Mouse (Mus musculus) liver, embryonic 15.5 days (tissue): ENCODE results near the gene Pdzd2. TPM values are rescaled to one million over a fixed set of nuclear protein-coding genes. Genes with fewer than 3 reads are reported as not detected.

Source experiments
- ATAC-seq: fragments of 200-750 bp; cut with Nextera tagmentation; 2 replicates; pipeline ENCODE4 v1.8.0; 2017; ENCODE audit warnings: moderate number of reproducible peaks, mild to moderate bottlenecking, moderate library complexity; ENCODE audit not compliant: insufficient read depth
- H3K27ac ChIP-seq: fragments of 300-500 bp; sonication (generic); replicated peaks from 2 replicates; pipeline ENCODE4 v1.5.1; 2015; ENCODE audit warnings: mild to moderate bottlenecking, inconsistent platforms
- H3K27me3 ChIP-seq: fragments of 300-500 bp; sonication (generic); 2 replicates; pipeline ENCODE4 v1.6.1; 2015; ENCODE audit warnings: mild to moderate bottlenecking, inconsistent platforms
- H3K36me3 ChIP-seq: fragments of 300-500 bp; sonication (generic); replicated peaks from 2 replicates; pipeline ENCODE4 v1.6.1; 2015; ENCODE audit warnings: moderate library complexity, mild to moderate bottlenecking, inconsistent platforms
- H3K4me1 ChIP-seq: fragments of 300-500 bp; sonication (generic); replicated peaks from 2 replicates; pipeline ENCODE4 v1.6.1; 2015; ENCODE audit warnings: inconsistent platforms
- H3K4me2 ChIP-seq: fragments of 300-500 bp; sonication (generic); 2 replicates; pipeline ENCODE4 v1.6.1; 2015; ENCODE audit warnings: moderate library complexity, mild to moderate bottlenecking, inconsistent platforms
- H3K4me3 ChIP-seq: fragments of 300-500 bp; sonication (generic); replicated peaks from 2 replicates; pipeline ENCODE4 v1.5.1; 2015; ENCODE audit warnings: mild to moderate bottlenecking, inconsistent platforms
- H3K9ac ChIP-seq: fragments of 300-500 bp; sonication (generic); 2 replicates; pipeline ENCODE4 v1.6.1; 2015; ENCODE audit warnings: moderate library complexity, mild to moderate bottlenecking, inconsistent platforms
- H3K9me3 ChIP-seq: fragments of 300-500 bp; sonication (generic); replicated peaks from 2 replicates; pipeline ENCODE4 v1.6.1; 2016; ENCODE audit warnings: inconsistent platforms
- WGBS: fragments of 180-500 bp; shearing (Covaris S2); methylation state at CpG from one replicate; pipeline ENCODE4 v1.1.7; 2015; ENCODE audit warnings: mixed read lengths; ENCODE audit not compliant: insufficient replicate concordance; 5-methylcytosine and 5-hydroxymethylcytosine counted together
- polyA plus RNA-seq: library from polyadenylated mRNA; unstranded; fragments of >200 nt; fragmentation: Nextera tagmentation; extraction: Ambion mirVana; gene quantifications from 2 replicates; pipeline ENCODE4 v1.2.1, GENCODE M21; 2015

The Pdzd2 gene
- polyA plus RNA-seq, 1 experiment from 2014 or later, result 0.78 TPM

DNA sequence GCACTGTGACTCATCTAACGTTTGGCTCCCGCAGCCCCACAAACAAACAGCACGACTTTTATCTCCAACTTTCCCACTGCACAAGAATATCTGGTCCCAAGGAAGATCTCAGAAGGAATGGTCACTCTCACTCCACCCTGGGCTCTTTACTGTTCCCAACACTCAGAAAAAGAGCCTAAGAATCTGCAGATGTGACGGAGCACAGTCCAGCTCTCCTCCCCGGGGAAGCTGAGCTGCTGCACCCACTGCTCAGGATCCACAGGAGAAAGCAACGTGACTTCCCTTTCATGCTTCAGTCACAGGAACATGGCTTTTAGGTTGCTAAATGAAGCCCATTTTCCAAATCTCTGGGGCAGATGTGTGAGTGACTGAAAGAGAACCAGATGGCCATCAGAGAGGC, 311.9 kb downstream of the Pdzd2 start:
- WGBS, result 55% methylated on average over 6 of the region's 6 CpGs
- no peak overlapping the region for H3K4me3 ChIP-seq
- no peaks in the 10 kb centered on the region for H3K4me1 ChIP-seq
- ATAC-seq, result no peak
- H3K27ac ChIP-seq, result no peak overlapping the region
- no peaks in the 10 kb centered on the region for H3K27me3 ChIP-seq
- H3K9me3 ChIP-seq, result no peaks in the 10 kb centered on the region
- H3K9ac ChIP-seq, result no peak overlapping the region
- no peak overlapping the region for H3K4me2 ChIP-seq
- no peaks in the 10 kb centered on the region for H3K36me3 ChIP-seq

DNA sequence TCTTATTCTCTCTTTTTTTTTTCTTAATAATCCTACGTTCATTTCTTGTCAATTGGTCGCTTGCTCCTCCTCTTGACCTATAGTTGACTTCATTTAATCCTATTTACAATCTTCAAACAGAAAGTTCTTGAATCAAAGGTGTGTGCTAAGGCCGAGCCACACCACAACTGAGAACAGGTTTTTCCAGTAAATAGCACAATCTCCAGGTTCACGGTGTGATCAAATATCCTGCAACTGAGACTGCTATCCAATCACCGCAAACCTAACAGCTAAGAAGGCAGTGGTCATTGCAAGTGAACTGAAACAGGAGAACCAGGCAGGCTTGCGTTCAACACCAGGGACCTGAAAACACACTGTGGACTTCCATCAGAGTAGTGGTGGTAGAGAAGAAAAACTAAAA, 313.4 kb downstream of the Pdzd2 start:
- no peaks in the 10 kb centered on the region for H3K9me3 ChIP-seq

DNA sequence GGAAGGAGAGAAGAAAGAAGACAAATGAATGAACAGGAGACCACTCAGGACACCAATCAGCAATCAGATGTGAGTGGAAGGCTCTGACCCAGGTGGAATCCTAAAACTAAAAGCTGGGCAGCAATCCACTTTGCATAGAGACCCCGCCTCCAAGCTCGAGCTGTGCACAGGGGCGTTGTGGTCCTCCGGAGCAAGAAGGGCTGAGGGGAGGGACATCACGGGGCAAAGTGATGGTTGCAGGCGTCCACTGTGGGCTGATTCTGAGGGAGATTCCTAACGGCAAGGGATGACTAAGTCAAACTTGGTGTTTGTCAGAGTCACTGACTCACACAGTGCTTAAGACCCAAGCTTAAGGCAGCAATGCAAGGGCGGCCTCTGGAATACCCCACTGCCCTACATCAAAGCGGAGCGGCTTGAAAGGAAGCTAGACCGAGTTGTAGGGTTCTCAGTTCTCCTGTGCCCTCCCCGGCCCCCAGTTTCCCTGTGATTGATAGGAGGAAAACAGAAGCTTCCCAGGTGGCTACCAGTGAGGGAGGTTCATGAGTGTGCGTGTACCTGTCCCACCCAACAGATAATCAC, 314.6 kb downstream of the Pdzd2 start:
- no peak overlapping the region for H3K27ac ChIP-seq
- H3K9ac ChIP-seq, result no peak overlapping the region
- H3K36me3 ChIP-seq, result no peaks in the 10 kb centered on the region
- H3K27me3 ChIP-seq, result no peaks in the 10 kb centered on the region
- no peak overlapping the region for H3K4me3 ChIP-seq
- no peak overlapping the region for H3K4me2 ChIP-seq
- ATAC-seq, result no peak
- H3K4me1 ChIP-seq, result no peaks in the 10 kb centered on the region
- no peaks in the 10 kb centered on the region for H3K9me3 ChIP-seq
- 39% methylated on average over 13 of the region's 13 CpGs for WGBS

More for the DNA sequence above, 313.4 kb downstream of the Pdzd2 start:
- Histone ChIP-seq H3K27ac (no peak overlapping the region), H3K27me3 (no peaks in the 10 kb centered on the region), H3K4me2 (no peak overlapping the region), H3K9ac (no peak overlapping the region), H3K4me3 (no peak overlapping the region), H3K36me3 (no peaks in the 10 kb centered on the region), H3K4me1 (no peaks in the 10 kb centered on the region)
- no peak for ATAC-seq
- WGBS, result 67% methylated on average over 6 of the region's 6 CpGs

DNA sequence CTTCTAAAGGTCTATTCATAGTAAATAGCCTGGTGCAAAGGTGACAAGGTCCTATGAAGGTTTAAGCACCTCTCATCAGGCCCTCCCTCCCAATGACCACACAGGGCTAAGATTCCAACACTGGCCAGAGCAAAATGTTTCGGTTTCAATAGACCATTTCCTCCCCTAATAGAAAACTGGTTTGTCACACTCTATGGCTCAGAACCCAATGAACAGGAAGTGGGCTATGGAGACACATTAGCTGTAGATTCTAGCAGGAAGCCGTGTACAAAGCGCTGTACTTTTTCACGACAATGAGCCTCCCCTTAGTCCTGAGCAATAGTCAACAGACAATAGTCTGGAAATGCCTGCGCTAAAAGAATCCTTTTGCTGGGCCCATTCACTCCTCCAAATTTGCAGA, 315.5 kb downstream of the Pdzd2 start:
- Histone ChIP-seq H3K4me3 (no peak overlapping the region), H3K9me3 (no peaks in the 10 kb centered on the region), H3K27ac (no peak overlapping the region), H3K4me2 (no peak overlapping the region), H3K27me3 (no peaks in the 10 kb centered on the region), H3K36me3 (no peaks in the 10 kb centered on the region), H3K4me1 (no peaks in the 10 kb centered on the region), H3K9ac (no peak overlapping the region)
- ATAC-seq, result no peak
- WGBS, result 31% methylated on average over 5 of the region's 5 CpGs

DNA sequence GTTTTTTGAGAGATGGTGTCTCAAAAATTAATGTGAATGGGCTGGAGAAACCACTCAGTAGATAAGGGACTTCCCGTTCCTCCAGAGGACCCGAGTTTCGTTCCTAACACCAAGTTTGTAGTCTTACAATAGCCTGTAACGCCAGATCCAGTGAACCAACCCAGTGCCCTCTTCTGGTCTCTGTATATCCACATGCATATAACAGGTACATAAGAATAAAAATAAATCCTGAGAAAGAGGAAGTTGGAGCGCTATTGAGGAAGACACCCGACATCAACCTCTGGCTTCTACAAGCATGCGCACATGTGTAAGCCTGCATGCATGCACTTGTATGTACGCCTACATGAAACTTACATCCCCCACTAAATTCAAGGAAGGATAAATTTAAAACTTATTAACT, 318.8 kb downstream of the Pdzd2 start:
- Histone ChIP-seq H3K27ac (no peak overlapping the region), H3K4me3 (no peak overlapping the region), H3K4me2 (no peak overlapping the region), H3K4me1 (no peaks in the 10 kb centered on the region), H3K9ac (no peak overlapping the region), H3K36me3 (no peaks in the 10 kb centered on the region), H3K9me3 (no peaks in the 10 kb centered on the region), H3K27me3 (no peaks in the 10 kb centered on the region)
- ATAC-seq, result no peak
- WGBS, result 39% methylated on average over 8 of the region's 8 CpGs

DNA sequence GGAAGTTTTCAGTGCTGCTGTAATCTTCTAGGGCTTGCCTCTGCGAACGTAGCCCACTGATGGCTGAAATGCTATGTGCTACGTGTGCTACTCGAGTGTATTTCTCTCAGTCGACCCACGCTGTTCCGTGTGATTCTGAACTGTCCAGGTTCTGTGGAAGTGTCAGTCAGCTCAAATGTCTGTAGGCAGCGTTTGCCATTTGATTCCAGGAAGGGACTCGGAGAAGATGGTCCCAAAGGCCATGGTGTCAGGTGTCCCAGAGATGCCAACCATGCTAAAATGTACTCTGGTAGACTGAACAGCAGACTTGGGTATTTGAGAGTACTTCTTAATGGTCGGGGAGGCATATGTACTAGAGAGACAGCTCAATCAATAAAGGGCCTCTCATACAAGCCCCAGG, 319.3 kb downstream of the Pdzd2 start:
- Histone ChIP-seq H3K9ac (no peak overlapping the region), H3K9me3 (no peaks in the 10 kb centered on the region), H3K4me2 (no peak overlapping the region), H3K27ac (no peak overlapping the region), H3K27me3 (no peaks in the 10 kb centered on the region), H3K36me3 (no peaks in the 10 kb centered on the region), H3K4me3 (no peak overlapping the region), H3K4me1 (no peaks in the 10 kb centered on the region)
- ATAC-seq, result no peak
- WGBS, result 76% methylated on average over 10 of the region's 10 CpGs

DNA sequence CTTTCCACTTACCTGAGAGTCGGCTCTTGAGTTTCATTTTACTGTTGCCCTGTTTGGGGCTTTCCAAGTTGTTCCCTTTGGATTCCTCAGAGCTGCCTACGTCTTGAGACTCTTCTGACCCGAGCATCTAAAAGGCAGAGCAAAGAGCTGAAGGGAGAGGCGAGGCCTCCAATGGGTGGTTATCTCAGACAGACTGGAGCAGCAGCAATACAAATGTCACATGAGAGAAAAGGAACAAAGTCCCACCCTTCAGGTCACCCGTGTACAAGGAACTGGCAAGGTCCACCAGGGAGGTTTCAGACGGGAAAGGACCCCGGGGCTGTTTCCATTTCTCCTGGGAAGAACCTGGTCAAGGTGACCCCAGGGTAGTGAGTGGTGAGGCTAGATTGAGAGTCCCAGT, 320.3 kb downstream of the Pdzd2 start:
- no peaks in the 10 kb centered on the region for H3K27me3 ChIP-seq
- no peak for ATAC-seq
- H3K9me3 ChIP-seq, result no peaks in the 10 kb centered on the region
- 45% methylated on average over 7 of the region's 7 CpGs for WGBS
- H3K4me3 ChIP-seq, result no peak overlapping the region
- H3K4me1 ChIP-seq, result no peaks in the 10 kb centered on the region
- no peaks in the 10 kb centered on the region for H3K36me3 ChIP-seq
- no peak overlapping the region for H3K9ac ChIP-seq
- H3K27ac ChIP-seq, result no peak overlapping the region
- no peak overlapping the region for H3K4me2 ChIP-seq

DNA sequence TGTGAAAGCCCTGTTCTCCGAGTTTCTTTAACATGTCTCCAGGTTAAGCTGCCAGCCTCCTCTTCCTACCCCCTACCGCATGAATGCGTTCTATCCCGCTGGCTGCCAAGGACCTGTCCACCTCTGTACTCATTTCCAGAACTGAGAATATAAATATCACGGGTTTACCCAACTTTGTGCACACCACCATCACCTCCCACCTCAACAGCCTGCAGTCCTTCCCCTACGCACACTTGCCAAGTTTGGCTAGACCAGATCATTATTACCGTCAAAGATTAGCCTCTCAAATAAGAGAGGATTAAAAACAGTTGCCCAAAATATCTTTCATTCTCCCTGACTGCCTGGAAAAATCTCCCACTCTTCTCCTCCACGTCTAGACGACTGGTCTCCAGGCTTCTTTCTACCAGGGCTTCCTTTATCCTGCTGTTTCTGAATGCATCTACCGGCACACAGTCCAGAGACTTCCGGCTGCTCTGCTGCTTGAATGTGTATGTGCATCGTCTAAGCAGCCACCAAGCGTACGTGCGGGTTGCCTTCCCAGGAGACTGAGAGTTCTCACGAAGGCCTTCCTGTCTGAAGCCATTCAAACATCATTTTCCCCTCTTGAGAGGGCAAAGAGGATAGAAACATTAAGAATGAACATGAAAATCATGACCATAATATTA, 324.1 kb downstream of the Pdzd2 start:
- 75% methylated on average over 16 of the region's 16 CpGs for WGBS
- Histone ChIP-seq H3K4me2 (no peak overlapping the region), H3K27ac (no peak overlapping the region), H3K27me3 (no peaks in the 10 kb centered on the region), H3K36me3 (no peaks in the 10 kb centered on the region), H3K9ac (no peak overlapping the region), H3K4me3 (no peak overlapping the region), H3K9me3 (no peaks in the 10 kb centered on the region), H3K4me1 (no peaks in the 10 kb centered on the region)
- ATAC-seq, result no peak

DNA sequence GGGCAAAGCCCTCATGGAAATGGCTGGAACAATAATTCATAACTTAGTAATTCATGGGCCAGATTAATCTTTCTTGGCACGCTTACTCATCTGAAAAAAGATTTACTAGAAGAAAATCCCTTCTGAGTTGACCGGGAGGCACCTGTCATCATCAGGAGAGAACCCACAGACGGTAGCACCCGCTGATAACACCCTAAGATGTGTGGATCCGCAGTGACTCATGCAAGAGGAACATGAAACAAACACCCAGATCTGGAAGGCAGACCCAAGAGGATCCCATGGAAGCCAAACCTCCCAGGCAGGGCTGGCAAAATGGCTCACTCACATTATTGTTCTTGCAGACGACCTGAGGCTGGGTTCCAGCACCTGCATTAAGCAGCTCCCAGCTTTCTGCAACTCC, 325.0 kb downstream of the Pdzd2 start:
- H3K9ac ChIP-seq, result no peak overlapping the region
- no peaks in the 10 kb centered on the region for H3K9me3 ChIP-seq
- no peak overlapping the region for H3K4me3 ChIP-seq
- H3K27ac ChIP-seq, result no peak overlapping the region
- no peaks in the 10 kb centered on the region for H3K27me3 ChIP-seq
- H3K36me3 ChIP-seq, result no peaks in the 10 kb centered on the region
- no peak overlapping the region for H3K4me2 ChIP-seq
- 51% methylated on average over 6 of the region's 6 CpGs for WGBS
- ATAC-seq, result no peak
- no peaks in the 10 kb centered on the region for H3K4me1 ChIP-seq

DNA sequence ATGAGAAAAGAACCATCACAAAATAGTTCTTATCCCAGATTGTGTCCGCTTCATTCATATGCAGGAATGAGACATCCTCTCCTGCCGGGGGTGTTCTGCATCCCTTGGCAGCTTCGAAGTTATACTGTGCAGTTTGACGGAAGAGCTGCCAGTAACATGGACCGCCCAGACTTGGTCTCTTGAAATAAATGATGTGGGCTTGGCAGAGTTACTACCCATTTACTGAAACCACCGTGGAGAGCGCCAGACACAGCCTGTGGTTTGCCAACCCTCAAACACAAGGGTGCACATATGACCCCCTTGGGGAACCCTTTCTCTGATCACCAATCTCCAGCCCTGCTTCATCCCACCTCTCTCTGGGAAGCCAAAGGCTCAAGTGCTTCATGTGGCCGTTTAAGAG, 331.5 kb downstream of the Pdzd2 start:
- Histone ChIP-seq H3K4me1 (no peaks in the 10 kb centered on the region), H3K4me2 (no peak overlapping the region), H3K9ac (no peak overlapping the region), H3K36me3 (no peaks in the 10 kb centered on the region), H3K4me3 (no peak overlapping the region), H3K27ac (no peak overlapping the region), H3K27me3 (no peaks in the 10 kb centered on the region), H3K9me3 (no peaks in the 10 kb centered on the region)
- WGBS, result 76% methylated on average over 8 of the region's 8 CpGs
- no peak for ATAC-seq

DNA sequence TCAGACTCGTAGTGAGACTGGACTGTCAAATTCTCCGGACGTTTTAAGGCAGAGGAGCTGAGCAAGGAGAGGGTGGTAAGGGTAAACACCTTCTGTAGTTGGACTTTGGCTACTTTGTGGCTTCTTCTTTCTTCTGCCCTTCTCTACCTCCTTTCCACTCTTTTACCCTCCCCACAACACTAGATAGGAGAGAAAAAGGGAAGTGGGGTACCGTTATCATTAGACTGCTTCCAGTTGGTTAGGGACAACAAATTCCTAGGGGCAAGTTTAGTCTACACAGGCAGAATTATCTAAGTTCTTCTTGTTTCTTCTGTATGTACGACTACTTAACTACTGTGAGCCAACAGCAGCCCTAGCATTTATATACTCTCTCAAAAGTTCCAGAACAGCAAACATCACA, 334.1 kb downstream of the Pdzd2 start:
- Histone ChIP-seq H3K27ac (no peak overlapping the region), H3K9ac (no peak overlapping the region), H3K9me3 (no peaks in the 10 kb centered on the region), H3K4me1 (no peaks in the 10 kb centered on the region), H3K4me2 (no peak overlapping the region), H3K36me3 (no peaks in the 10 kb centered on the region), H3K27me3 (no peaks in the 10 kb centered on the region), H3K4me3 (no peak overlapping the region)
- 42% methylated on average over 5 of the region's 5 CpGs for WGBS
- ATAC-seq, result no peak

DNA sequence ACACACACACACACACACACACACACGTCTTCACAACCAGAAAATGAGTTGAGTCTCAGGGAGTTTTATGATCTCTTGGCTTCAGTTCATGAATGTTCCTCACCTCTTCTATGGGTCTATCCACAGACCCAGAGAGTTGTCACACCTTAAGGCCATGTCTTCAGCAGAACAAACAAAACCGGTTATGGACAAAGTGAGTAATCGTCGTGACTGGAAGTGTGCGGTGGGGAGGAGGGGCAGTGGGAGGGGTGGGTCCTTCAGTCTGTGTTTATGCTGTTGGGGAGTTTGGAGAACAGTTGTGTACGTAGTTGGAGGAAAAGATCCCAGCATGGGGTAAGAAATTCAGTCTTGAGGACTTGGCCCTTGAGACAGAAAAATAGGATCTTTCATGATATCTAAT, 342.7 kb downstream of the Pdzd2 start:
- H3K4me1 ChIP-seq, result no peaks in the 10 kb centered on the region
- ATAC-seq, result no peak
- no peaks in the 10 kb centered on the region for H3K27me3 ChIP-seq
- no peak overlapping the region for H3K4me3 ChIP-seq
- H3K9me3 ChIP-seq, result no peaks in the 10 kb centered on the region
- H3K36me3 ChIP-seq, result no peaks in the 10 kb centered on the region
- H3K9ac ChIP-seq, result no peak overlapping the region
- WGBS, result 66% methylated on average over 6 of the region's 6 CpGs
- H3K4me2 ChIP-seq, result no peak overlapping the region
- H3K27ac ChIP-seq, result no peak overlapping the region
